Mouse (Mus musculus): Measurements from ENCODE around the gene Anxa11.

DNA sequence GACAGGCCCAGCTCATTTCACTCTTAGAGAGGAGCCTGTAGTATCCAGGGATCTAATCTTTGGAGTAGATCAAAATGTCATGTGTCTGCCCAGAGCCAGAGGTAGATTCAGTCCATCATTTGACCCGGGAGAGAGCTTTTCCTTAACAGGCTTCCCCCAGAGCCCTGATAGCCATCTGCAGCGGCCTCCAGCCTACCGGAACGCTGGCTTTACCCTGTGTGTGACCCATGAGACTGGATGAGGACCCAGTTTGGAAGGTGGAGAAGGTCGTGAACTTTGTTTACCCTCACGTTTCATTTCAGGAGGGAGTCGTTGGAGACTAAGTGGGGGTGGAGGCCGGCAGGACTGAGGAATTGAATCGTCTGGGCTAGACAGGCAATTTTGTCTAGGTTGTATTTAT lies 5.7 kb downstream of the Anxa11 start:
- TF ChIP-seq CTCF (IDR thresholded peaks at IDR 0.05; ENCODE audit: borderline replicate concordance, control insufficient read depth, extremely low read depth, insufficient read depth, low read length, poor library complexity) (no peak), POLR2A (IDR thresholded peaks at IDR 0.05; ENCODE audit: control insufficient read depth, extremely low read depth, insufficient read depth, low read length, poor library complexity) (no peak)

Data from thymus, adult 2 months (tissue).